Mouse (Mus musculus): ENCODE results near the gene Slc24a5.

The Slc24a5 gene

GRCm38 (mm10) chr2:125122288-125122623, 54.3 kb downstream of the Slc24a5 start:
- DNase-seq = no peak

GRCm38 (mm10) chr2:125122624-125123476, 54.9 kb downstream of the Slc24a5 start:
- peak; percentile 95 for DNase-seq

- DNase-seq = peak; percentile 97
Observed at GRCm38 (mm10) chr2:125123477-125123852, 55.5 kb downstream of the Slc24a5 start, which contains the start of gene Myef2. TSS of gene Myef2 (minus strand) at chr2:125123661.

GRCm38 (mm10) chr2:125125824-125126223, 57.9 kb downstream of the Slc24a5 start:
- DNase-seq = peak; percentile 72

GRCm38 (mm10) chr2:125126792-125127191, 58.9 kb downstream of the Slc24a5 start:
- DNase-seq = peak; percentile 46

DNA sequence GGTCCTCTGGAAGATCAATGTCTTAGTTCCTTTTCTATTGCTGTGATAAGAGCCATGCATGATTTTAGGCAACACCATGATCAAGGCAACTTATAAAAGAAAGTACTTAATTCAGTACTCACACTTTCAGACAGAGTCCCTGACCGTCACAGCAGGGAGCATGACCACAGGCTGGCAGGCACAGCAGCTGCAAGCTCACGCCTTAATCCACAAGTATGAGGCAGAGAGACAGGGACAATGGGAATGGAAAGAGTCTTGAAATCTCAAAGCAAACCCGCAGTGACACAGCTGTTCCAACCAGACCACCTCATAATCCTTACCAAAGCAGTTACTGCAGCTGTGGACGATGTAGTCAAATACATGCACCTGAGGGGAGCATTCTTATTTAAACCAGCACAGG, 66.2 kb downstream of the Slc24a5 start:
- DNase-seq = peak; percentile 16

- DNase-seq = peak; percentile 86
Observed at GRCm38 (mm10) chr2:125135903-125136811, 68.2 kb downstream of the Slc24a5 start, which contains the start of gene Ctxn2. TSS of gene Ctxn2 (plus strand) at chr2:125136692.

DNA sequence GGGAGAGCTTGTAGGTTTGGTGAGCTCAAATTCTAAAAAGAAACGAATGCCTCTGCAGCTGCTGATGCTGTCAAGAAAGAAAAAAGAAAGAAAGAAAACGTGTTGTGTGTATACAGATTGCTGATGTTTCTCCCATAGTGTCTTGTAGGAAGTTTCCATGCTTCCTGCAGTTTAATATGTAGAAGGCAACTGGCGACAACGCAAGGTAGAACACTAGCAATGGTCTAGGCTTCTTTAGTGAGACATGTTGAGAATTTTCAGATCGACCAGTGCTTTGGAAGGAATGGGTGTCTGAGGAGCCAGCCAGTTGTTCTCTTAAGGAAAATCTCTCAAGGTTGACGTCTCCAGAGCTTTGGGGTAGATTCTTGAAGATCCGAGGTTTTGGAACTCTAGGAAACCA, 68.9 kb downstream of the Slc24a5 start:
- peak; percentile 30 for DNase-seq

All from heart, adult 11 months (tissue).